Mouse (Mus musculus) ZHBTc4 (cell line): Measurements from ENCODE around the gene Mlana.

ENCODE experiments used
- DNase-seq: peaks from one replicate; pipeline ENCODE4 v3.0.0-alpha.2; 2011; ENCODE audit warnings: low read depth, low spot score

Gene Mlana

GRCm38 (mm10) chr19:29697245-29697874 lies at the start of gene Mlana:
TSS of gene Mlana (plus strand) at chr19:29697824.
- peak; percentile 73 for DNase-seq

- DNase-seq = no peak
Measured at GRCm38 (mm10) chr19:29648550-29648914, 49.1 kb upstream of the Mlana start.

- no peak for DNase-seq
Measured at GRCm38 (mm10) chr19:29649683-29650082, 47.9 kb upstream of the Mlana start.

GRCm38 (mm10) chr19:29653768-29654265 lies 43.8 kb upstream of the Mlana start:
- DNase-seq = no peak

- DNase-seq = peak; percentile 64
Measured at GRCm38 (mm10) chr19:29655148-29655547, 42.5 kb upstream of the Mlana start.

- DNase-seq = no peak
Measured at GRCm38 (mm10) chr19:29656029-29656428, 41.6 kb upstream of the Mlana start.

- DNase-seq = no peak
Measured at GRCm38 (mm10) chr19:29656620-29657019, 41.0 kb upstream of the Mlana start.

GRCm38 (mm10) chr19:29657033-29657432 lies 40.6 kb upstream of the Mlana start:
- DNase-seq = no peak

- DNase-seq = no peak
Measured at GRCm38 (mm10) chr19:29657558-29657957, 40.1 kb upstream of the Mlana start.

- no peak for DNase-seq
Measured at GRCm38 (mm10) chr19:29658836-29659235, 38.8 kb upstream of the Mlana start.

GRCm38 (mm10) chr19:29659705-29660104 lies 37.9 kb upstream of the Mlana start:
- no peak for DNase-seq

GRCm38 (mm10) chr19:29660835-29661764 lies 36.5 kb upstream of the Mlana start:
- no peak for DNase-seq

GRCm38 (mm10) chr19:29661974-29662580 lies 35.5 kb upstream of the Mlana start:
- DNase-seq = no peak

GRCm38 (mm10) chr19:29663780-29664179 lies 33.8 kb upstream of the Mlana start:
- no peak for DNase-seq

GRCm38 (mm10) chr19:29664934-29665333 lies 32.7 kb upstream of the Mlana start:
- DNase-seq = peak; percentile 61

GRCm38 (mm10) chr19:29666164-29666563 lies 31.5 kb upstream of the Mlana start:
- DNase-seq = no peak

- no peak for DNase-seq
Measured at GRCm38 (mm10) chr19:29666965-29667594, 30.5 kb upstream of the Mlana start.

- no peak for DNase-seq
Measured at GRCm38 (mm10) chr19:29668135-29668534, 29.5 kb upstream of the Mlana start.

GRCm38 (mm10) chr19:29670247-29670646 lies 27.4 kb upstream of the Mlana start:
- no peak for DNase-seq

GRCm38 (mm10) chr19:29671160-29671559 lies 26.5 kb upstream of the Mlana start:
- DNase-seq = no peak

- DNase-seq = peak; percentile 92
Measured at GRCm38 (mm10) chr19:29672660-29673059, 25.0 kb upstream of the Mlana start.

- no peak for DNase-seq
Measured at GRCm38 (mm10) chr19:29674946-29675345, 22.7 kb upstream of the Mlana start.
